Mouse (Mus musculus): ENCODE measurements around the gene Poc1b.
"Not testable (repeated sequence)": the region's sequence is repeated elsewhere in the genome, so short reads cannot be mapped to it uniquely, and the experiment has no call there.

Poc1b gene

DNA sequence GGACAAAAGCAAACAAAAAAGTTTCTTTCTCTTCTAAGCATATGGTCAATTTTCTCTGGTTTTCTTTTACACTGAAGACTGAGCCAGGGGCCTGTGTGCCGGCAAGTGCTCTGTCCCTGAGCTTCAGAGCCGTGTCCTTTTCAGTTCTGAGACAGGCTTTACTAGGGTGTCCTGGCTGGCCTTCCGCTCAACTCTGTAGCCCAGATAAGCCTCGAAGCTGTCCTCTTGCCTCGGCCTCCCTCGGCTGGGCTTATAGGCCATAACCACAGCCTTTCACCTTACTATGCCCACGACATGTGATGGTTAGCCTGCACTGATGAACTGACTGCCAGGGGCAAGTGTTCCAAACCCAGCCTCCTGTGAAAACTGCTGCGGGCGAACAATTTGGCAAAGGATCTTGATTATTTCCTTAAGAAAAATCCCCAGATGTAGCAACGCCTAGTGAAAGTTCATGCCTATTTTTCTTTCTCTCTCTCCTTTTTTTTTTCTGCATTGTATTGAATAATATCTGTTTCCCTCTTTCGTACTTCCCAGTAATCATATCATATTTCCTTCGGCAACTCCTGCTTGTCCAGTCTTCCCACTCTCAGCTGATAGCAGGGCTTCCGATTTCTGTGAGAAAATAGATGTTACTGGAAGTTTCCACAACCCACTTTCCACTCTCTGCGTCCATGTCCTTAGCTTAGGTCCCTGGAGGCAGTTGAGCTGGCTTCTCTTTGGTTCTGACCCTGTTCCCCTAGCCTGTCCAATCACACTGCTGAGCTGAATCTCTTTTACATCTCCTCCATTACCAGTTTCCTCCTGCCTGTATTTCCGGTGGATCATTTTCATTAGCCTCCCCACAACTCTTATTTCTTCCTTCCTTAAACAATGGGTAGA, 107.8 kb downstream of the Poc1b start:
- in situ Hi-C loops (cut with MboI; ENCODE audit: low sequenced_read_pairs) = no loop called here

DNA sequence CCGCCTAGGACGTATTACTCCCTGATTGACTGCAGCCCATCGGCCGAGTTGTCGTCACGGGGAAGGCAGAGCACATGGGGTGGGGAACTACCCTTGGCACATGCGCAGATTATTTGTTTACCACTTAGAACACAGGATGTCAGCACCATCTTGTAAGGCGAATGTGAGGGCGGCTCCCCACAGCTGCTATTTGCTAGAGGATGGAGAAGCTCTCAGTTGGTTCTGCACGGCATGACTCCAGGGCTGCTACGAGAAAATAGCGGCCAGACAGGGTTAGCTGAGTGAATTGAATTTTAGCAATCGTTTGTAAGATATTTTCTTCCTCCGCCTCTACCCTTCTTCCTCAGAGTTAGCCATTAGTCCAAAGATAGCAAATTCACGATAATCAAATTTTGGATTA, 109.7 kb downstream of the Poc1b start:
- in situ Hi-C loops (cut with MboI; ENCODE audit: low sequenced_read_pairs) = not testable (repeated sequence)

DNA sequence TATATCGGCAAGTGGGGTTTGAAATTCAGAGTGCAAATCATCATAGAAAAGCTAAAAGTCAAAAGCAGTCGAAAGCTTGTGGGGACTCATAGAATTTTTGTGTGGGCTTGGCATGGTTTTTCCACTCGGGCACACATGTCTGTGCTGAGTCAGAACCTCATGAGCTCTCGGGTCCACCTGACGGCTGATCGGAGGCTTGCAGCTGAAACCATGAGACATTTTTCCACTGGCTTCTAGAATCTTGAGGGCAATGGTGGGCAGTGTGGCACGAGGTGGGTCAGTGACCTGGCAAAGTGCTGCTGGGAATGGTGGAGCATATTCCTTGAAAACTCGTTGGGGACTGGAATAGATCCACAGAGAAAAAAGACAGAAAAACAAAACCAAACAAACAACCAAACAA, 114.7 kb downstream of the Poc1b start:
- in situ Hi-C loops (cut with MboI; ENCODE audit: low sequenced_read_pairs) = no loop called here

DNA sequence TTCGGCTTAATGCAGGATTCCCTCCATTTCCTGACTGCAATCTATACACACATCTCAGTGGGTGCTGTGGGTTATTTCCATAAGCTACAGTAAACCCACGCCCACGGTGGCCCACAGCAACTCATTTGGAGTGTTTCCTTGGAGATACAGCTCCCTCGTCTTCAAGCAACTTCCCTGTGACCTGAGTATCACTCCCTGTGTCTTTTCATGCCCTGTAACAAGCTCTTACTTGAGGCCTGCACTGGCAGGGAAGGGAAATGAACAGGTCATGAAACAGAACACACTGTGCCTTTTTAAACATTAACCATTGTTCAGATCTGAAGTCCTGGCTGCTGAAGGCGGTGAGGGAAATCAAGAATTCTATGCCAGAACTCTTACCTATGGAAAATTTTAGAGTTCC, 115.9 kb downstream of the Poc1b start:
- in situ Hi-C loops (cut with MboI; ENCODE audit: low sequenced_read_pairs) = no loop called here

DNA sequence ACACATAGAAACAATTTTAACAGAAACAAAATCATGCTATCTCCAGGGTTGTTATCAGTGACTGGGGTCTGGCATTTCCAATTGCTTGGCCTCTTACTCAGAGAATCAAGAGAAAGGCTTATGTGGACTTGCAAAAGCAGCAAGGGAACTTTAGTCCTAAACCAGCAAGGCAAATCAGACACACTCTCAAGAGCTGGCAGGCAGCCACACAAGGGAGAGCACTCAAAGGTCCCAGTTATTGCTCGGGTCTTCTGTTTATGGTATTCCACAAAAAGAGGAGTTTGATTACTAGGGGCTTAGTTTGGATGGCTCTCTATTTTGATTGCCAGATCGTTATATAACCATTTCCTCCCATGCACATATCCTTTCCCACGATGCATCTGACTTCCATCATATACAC, 117.4 kb downstream of the Poc1b start:
- in situ Hi-C loops (cut with MboI; ENCODE audit: low sequenced_read_pairs) = no loop called here

DNA sequence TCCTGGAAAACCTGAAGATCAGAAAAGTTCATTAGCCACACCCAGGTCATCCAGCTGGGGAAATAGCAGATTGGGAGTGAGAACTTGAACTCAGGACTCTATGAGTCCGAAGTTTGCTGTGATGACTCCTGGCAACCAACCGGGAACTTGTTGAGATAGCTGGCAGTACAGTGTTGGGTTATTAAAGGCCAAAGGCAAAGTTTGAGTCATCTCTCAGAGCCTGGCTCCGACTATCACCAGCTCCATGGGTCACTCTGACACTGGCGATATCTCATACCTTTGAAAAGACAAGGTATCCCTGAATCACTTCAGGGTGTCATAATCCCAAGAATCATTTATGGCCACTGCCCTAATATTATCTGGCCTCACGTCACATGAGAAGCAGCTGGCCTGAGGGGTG, 119.9 kb downstream of the Poc1b start:
- in situ Hi-C loops (cut with MboI; ENCODE audit: low sequenced_read_pairs) = no loop called here

DNA sequence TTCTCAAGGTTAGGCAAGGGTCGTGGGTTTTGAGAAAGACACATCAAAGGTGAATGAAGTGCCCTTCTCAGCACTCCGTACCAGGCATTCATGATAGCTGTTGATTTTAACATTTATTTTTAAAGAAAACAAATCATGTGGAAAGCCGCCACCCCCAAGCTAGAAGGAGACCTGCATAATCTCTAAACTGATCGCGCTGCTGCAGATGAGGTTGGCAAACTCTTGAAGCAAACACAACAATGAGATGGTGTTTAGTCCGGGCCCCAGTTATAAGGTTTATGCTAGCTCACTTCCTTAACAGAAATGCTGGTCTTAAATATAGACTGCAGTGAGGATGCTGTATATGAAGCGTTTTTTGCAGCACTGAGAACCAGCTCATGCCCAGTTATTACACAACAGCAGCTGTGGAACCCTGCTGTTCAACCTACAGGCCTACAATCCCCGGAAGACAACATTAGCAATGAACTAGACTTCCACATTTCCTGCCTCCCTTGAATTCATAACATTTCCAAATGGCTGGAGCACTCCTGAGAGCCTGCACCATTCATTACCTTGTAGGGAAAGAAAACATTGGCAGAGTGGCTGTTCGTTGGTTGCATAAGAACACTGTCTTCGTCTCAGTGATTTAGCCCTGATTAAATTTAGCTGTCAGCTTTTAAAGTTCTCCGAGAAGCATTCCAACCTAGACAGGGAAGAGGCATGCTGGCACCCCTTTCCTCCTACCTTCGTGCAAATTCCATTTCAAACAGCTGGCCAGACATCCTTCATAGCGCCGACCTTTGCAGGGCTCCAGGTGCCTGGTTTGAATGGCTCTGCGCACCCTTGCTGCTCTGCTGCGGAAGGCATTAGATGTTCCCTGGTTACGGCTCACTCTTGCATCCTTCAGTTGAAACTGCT, 121.4 kb downstream of the Poc1b start:
- in situ Hi-C loops (cut with MboI; ENCODE audit: low sequenced_read_pairs) = no loop called here

DNA sequence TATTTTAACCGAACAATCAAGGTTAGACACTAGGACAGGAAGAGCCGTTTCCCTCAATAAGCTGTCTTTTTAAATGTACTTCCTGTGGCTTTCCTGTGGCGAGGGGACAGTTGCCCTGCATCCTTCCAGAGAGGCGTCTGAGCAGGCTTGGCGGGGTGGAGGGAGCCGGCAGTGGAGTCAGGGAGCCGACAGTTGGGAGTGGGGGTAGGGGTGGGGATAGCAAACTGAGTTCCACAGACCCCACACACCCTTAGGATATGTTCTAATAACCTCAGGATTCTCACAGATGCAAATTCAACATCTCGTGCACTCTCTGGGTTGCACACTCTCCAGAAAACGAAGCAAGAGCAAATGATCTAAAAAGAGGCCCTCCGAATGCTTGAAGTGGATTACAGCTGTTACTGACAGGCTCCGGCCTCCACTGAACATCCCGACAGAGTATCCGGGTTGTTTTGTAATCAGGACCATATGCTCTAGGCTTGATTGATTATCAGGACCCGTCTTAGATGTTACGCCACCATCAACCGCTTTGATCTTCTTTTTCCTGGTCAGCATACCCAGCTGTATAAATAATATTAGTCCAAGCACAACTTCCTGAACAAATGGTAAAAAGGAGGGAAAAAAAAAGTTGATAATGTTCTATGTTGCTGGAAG, 122.3 kb downstream of the Poc1b start:
- in situ Hi-C loops (cut with MboI; ENCODE audit: low sequenced_read_pairs) = no loop called here

DNA sequence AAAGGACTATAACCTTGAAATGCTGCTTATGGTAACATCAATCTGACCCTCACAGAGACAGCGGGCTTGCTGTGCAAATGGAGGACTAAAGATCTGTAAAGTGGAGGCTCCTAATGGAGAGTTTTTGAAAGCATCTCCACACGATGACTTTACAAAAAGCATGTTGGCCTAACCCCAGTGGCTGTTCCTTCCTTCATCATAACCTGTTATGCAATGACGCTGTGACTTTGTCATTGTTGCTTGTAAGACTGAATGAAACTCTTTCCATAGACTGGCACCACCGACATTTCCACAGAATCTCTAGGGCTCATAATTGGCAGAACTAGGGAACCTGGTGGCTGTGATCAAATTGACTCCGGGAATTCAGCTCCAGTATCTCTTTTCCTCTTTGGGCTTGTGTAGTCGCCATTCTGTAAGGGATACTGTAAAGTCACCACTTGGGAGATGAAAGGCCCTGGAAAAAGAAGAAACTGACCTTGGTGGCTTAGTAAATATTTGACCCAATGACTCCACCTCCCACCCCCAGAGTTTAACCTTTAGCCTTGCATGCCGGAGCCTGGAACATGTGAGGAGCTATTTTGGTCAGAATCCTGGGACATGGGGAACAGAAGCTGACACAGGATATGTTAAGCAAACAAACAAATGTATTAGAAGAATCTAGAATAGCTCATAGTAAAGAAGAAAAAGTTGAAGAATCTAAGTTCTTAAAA, 125.8 kb downstream of the Poc1b start:
- in situ Hi-C loops (cut with MboI; ENCODE audit: low sequenced_read_pairs) = no loop called here

DNA sequence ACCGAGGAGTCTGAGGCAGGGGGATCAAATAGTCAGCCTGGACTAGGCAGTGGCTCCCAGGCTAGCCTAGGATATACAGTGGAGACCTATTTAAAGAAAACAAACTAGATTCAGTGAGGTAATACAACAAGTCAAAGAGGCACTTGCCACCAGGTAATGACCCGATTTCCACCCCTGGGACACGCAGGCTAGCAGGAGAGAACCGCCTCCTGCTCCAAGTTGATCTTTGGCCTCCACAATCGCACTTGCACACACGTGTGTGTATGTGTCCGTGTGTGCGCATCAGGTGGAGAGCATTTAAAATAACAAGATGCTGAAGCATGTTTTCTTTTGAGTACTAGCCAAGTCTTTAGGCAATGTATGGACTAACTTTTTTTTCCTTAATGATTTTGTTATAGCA, 127.5 kb downstream of the Poc1b start:
- in situ Hi-C loops (cut with MboI; ENCODE audit: low sequenced_read_pairs) = no loop called here

DNA sequence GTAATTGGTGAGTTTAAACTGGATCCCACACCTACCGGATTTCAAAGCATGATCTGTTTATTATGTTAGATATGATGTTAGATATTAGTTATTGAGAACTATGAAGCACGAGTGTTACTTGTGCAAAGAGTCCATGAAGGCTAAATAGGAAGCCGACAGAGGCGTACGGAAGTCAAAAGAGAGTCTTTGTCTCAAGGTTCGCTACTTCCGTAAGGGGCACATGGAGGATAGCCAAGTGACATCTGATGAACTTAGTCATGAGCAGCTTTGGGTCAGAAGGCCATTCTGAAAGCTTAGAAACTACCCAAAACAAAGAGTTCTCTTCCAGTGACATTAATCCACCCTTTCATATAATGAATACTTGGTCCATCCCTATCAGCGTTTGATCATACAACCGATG, 128.2 kb downstream of the Poc1b start:
- in situ Hi-C loops (cut with MboI; ENCODE audit: low sequenced_read_pairs) = no loop called here

DNA sequence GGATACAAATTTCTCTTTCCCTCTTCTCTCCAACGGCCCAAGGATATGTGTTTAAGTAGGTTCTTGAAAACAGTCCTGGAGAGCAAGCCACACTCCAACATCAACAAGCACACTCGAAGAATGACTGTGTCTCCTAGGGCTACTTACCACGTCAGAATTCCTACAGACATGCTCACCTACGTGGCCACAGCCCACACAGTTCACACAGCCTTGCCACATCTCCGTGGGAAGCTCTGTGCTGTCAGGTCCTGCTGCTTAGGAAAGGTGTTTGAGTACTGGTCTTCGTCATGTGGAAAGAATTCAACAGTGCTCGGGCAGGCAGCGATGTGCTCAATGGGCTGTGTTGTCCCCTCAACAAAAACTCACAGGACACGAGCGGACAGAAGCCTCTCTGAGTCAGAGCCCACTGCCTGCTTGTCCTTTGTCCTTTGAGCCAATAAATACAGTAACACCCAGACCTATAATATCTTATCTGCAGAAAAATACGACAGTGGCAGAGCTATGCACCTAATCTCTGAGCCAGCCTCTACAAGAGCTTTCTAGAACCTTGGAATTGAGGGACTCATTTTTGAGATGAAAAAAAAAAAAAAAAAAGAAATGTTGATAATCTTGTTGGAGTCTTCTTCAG, 130.5 kb downstream of the Poc1b start:
- in situ Hi-C loops (cut with MboI; ENCODE audit: low sequenced_read_pairs) = no loop called here

DNA sequence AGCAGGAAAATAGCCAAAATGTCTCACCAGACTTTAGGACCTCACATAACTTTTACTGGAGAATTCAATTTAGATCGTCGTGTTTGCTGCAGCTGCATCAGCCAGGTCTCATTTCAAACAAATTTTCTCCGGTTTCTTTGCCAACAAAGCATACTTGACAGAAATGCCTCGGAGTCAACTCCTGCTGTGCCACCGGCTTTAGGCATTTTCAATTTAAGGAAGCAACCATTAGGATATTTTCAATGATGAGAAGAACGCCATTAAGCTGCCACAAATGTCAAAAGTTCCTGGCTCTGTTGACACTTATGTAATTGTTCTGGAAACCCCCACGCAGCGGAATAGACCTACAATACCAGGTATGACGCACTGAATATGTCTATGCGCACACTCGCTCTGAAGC, 131.7 kb downstream of the Poc1b start:
- in situ Hi-C loops (cut with MboI; ENCODE audit: low sequenced_read_pairs) = no loop called here

DNA sequence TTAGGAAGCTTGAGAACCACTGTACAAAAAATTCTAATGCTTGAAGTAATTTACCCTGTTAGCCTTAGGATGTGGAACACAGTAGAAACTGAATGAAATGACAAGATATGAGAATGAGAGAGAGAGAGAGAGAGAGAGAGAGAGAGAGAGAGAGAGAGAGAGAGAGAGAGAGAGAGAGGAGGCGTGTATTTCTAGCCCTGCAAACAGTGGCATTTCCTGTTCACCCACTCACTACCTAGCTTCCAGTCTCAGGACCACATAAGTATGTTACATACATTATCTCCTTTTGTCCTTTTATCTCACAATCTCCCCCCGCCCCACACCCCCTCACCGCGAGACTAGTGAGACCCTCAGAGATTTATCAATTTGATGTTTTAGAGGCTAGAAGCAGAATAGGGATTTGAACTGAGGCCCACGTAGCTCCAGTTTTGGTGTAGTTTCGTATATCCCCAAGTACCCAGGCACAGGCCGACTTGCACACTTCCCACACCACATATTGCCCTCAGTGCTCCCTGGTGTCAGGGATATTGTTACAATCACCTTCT, 134.5 kb downstream of the Poc1b start:
- in situ Hi-C loops (cut with MboI; ENCODE audit: low sequenced_read_pairs) = no loop called here

DNA sequence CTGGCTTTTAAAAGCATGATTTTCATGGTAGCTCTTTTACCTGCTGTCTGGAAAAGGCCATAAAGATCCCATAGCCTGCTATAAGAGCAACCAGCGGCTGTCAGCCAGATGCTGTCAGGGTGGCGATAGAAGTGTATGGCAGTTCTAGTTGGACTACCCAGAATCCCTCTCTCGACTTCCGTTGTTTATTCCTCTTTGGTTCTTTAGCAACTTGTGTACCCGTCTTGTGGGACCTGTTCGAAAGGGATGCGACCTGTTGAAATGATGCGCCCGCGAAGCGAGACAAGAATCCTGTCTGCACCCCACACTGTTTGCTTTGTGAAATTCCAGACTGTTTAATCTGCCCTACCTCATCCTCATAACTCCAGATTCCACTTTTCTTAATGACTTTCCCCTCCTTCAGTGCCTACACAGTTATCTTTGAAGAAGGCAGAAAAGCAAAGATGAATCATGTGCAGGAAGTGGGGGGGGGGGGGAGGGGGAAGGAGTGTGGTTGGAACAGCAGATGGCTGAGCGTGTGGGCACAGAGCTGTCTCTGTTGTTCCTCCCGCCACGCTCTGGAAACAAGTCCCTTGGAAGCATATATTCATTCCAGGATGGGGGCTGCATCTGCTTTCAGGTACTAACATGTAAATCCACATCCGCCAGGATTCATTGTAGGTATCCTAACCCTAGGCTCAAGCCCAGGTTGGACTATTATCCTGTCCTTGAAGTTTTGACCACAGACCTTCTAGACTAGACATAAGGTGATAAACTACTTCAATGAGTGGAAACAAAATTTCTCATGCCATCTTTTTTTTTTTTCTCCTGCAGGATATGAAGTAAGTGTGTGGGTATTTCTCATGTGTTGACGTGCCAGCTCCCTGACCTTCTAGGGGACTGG, 135.2 kb downstream of the Poc1b start:
- in situ Hi-C loops (cut with MboI; ENCODE audit: low sequenced_read_pairs) = no loop called here

DNA sequence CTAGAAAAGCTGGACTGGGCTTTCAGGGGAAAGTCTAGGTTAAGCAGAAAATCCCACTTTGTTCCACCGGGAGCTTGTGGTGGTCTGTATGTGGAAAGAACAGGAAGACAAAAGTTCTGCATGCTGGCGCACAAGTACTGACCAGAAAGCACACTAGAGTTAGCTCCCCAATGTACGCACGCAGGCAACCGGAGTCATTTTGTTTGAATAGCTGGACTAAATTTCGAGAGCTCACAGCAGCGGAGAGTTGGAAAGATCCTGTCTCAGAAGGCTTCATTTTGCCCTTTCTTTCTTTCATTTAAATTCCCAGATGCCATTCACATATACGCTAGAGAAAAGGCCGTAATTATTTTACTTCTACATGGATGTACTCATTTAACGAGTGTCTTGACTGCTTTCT, 135.9 kb downstream of the Poc1b start:
- in situ Hi-C loops (cut with MboI; ENCODE audit: low sequenced_read_pairs) = no loop called here

DNA sequence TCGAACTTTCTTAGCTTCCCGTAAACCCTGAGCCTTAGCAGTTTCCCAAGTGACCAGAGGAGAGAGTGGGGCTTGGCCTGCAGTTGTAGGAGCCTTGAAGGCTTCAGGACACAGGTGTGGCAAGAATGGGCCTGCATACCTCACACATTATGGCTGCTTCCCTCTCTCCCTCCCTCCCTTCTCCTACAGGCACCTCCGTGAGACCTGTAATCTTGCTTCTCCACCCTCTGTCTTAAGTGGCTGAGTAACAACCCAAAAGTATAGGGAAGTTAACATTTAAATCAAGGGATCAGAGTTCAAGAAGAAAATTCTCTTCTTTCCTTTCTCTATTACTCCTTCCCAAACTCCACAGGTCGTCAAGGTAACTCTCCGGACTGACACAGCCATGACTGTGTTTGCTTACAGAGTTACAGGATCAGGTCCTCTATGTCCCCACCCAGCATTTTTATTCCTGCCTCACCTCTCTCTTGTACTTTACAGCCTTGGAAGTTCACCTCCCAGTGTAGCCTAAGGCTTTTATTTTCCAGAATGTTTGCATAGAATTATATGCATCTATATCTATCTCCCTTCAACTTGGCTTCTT, 137.2 kb downstream of the Poc1b start:
- in situ Hi-C loops (cut with MboI; ENCODE audit: low sequenced_read_pairs) = no loop called here

DNA sequence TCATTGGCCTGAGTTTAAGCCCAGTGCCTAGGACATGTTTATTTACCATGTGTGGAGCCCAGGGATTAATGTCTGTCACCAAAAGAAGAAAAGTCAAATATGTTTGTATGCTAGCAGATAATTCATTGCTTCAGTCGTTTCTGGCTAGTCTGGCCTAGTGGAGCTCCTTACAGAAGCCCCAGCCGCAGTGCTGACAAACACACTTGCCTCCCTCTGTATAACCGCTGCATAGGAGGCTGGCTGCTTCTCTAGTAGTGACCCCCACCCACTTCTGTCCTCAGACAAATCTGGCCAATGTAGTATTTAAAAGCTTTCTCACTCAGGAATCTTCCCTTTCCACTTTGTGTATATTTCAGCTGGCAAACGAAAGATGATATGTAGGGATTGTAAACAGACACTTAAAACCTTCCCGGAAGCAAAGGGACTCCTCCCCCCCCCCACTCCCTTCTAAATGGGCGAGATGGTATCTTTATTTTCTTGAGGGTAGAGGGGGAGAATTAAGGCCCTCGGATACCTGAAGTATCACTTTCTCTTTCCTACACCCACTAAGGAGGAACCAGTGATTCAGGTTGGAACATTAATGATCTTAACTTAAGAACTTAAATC, 137.9 kb downstream of the Poc1b start:
- in situ Hi-C loops (cut with MboI; ENCODE audit: low sequenced_read_pairs) = no loop called here
